Mouse (Mus musculus) cortical plate, adult 2 months (tissue): ENCODE measurements around the gene Mgst3. TPM values are rescaled to one million over a fixed set of nuclear protein-coding genes. Genes with fewer than 3 reads are reported as not detected.

ENCODE experiments used
- H3K27ac ChIP-seq: fragments of 200-500 bp; 2 replicates; pipeline ENCODE4 v1.5.1; 2012; ENCODE audit warnings: low read length, control low read depth, inconsistent platforms; ENCODE audit not compliant: insufficient read depth
- H3K4me1 ChIP-seq: fragments of 200-500 bp; 2 replicates; pipeline ENCODE4 v1.6.1; 2011; ENCODE audit warnings: low read length; ENCODE audit not compliant: control insufficient read depth, insufficient read depth
- H3K4me3 ChIP-seq: fragments of 200-500 bp; 2 replicates; pipeline ENCODE4 v1.5.1; 2011; ENCODE audit warnings: mild to moderate bottlenecking, low read length, control low read depth; ENCODE audit not compliant: insufficient read depth
- CTCF ChIP-seq: fragments of 200-500 bp; IDR thresholded peaks from 2 replicates; pipeline ENCODE4 v1.5.1; 2011; ENCODE audit warnings: mild to moderate bottlenecking, control low read depth, low read length; ENCODE audit not compliant: insufficient read depth; ENCODE audit errors: extremely low read depth
- POLR2A ChIP-seq: fragments of 200-500 bp; IDR thresholded peaks from 2 replicates; pipeline ENCODE4 v1.6.1; 2011; ENCODE audit warnings: mild to moderate bottlenecking, low read length, control low read depth; ENCODE audit not compliant: insufficient read depth; ENCODE audit errors: extremely low read depth
- polyA plus RNA-seq: library from polyadenylated mRNA; depleted of rRNA; stranded (reverse); fragments of >200 nt; gene quantifications from 2 replicates; pipeline ENCODE4 v1.2.3, GENCODE M21; 2012

Mgst3 gene
- polyA plus RNA-seq, 1 experiment: 231 TPM

DNA sequence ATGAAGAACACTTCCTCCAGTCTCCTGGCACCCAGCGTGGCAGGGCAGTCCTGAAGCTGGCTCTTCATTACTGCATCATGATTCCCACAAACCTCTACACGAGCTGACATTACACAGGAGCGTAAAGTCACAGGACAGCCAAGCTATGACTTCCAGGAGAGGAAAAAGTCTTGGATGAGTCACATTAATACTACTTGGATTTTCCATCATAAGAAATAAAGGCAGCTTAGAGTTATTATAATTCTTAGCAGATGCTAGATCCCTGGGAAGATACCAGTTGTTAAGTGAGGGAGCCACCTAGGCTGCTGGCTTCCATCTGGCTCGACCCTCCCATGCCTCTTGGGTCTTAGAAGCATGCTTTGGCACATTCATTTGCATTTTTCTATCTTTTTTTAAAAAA lies 3.3 kb downstream of the Mgst3 start:
- H3K27ac ChIP-seq: no peak overlapping the region
- H3K4me1 ChIP-seq: 0 out of 2 replicates have a peak, but pooled peaks cover 3% of the 10 kb centered on the region
- no peak for TF ChIP-seq POLR2A
- no peak for TF ChIP-seq CTCF
- no peak overlapping the region for H3K4me3 ChIP-seq

DNA sequence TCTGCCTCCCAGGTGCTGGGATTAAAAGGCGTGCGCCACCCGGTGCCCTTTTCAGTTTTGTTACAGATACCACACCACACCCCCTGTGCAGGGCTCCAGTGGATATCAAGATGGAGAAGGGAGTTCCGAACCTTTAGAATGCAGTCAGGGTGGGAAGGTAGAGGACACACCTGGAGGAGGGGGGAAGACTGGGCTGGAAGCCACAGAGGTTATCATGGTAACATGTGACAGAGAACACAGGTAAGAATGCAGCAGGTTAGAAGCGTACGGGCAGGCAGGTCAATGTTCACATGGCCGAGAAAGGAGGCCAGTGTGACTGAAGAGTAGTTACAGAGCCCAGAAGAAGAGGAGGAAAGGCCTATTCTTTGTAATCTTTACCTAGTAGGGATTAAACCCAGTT lies 4.1 kb downstream of the Mgst3 start:
- Histone ChIP-seq H3K4me1 (0 out of 2 replicates have a peak, but pooled peaks cover 3% of the 10 kb centered on the region), H3K27ac (no peak overlapping the region), H3K4me3 (no peak overlapping the region)
- TF ChIP-seq CTCF: no peak
- no peak for TF ChIP-seq POLR2A

DNA sequence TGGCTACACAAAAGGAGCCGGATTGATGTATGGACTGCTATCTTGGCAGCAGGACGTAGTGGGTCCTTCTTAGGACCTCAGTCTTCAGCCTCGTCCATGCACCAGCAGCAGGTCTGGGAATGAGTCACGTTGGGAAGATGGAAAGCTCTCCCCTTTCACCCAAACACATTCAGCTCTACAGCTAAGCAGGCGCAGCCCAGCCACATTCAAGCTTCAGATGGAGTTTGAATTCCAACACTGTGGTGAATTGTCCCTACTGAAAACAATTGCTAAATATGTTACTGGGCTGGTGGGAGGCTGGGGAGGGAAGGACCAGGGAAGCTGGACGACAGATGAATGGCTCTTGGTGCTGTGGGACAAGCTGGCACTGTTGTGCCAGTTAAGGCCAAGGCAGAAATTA lies 5.1 kb downstream of the Mgst3 start:
- TF ChIP-seq CTCF (no peak), POLR2A (no peak)
- H3K4me1 ChIP-seq: 0 out of 2 replicates have a peak, but pooled peaks cover 3% of the 10 kb centered on the region

DNA sequence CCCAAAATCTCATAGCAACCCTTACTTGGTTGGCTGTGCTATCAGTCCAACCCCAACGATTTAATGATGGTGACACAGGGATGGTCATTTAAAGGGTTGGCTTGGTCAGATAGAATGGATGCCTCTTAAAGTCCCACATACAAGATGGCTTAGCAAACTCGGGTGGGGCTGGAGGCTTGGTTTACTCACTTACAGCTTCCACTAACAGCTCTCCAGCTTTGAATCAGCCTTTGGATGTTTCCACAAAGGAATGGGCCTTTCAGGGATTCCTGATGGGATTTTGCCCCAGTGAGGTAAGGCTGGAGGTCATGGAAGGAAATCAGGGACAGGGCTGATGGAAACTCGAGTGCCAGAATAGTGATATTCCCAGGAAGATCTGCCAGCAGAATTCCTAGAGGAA lies 5.8 kb downstream of the Mgst3 start:
- Histone ChIP-seq H3K4me3 (no peak overlapping the region), H3K27ac (no peak overlapping the region), H3K4me1 (0 out of 2 replicates have a peak, but pooled peaks cover 3% of the 10 kb centered on the region)
- TF ChIP-seq CTCF (no peak), POLR2A (no peak)

More for the DNA sequence above, 5.1 kb downstream of the Mgst3 start:
- Histone ChIP-seq H3K4me3 (no peak overlapping the region), H3K27ac (no peak overlapping the region)

DNA sequence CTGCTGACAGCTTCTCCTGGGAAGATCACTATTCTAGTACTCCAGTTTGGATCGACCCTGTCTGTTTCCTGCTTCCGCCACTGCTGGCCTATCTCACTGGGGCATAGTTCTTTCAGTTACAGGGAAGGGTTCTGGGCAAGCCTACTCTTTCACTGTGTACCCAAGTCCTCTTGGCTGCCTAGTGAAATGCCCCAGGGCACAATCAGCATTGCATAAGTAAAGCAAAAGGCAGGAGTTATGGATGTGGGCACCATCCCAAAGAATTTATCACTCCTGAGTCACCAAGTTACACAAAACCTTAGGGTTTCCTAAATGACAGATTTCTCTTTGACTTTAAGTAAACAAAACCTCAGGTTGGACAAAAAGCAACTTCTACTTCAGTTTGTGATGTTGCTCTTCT lies 6.3 kb downstream of the Mgst3 start:
- Histone ChIP-seq H3K27ac (no peak overlapping the region), H3K4me3 (no peak overlapping the region), H3K4me1 (0 out of 2 replicates have a peak, but pooled peaks cover 3% of the 10 kb centered on the region)
- TF ChIP-seq CTCF (no peak), POLR2A (no peak)

DNA sequence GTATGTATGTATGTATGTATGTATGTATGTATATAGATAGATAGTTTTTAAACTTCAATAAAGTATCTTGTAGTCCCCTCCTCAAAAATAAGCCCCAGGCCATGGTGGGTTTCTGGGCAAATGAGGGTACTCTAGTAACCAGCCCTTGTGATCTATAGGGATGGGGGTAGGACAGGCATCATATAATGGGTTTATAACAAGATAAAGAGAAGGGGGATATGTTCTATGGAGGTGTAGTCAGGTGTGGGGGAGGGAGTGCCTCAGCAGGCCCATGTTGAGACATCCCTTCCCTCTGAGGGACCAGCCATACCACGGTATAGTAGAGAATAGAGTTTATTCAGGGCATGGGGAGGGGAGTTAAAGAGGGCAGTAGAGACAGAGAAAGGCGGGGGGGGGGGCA lies 7.2 kb downstream of the Mgst3 start:
- H3K4me3 ChIP-seq: no peak overlapping the region
- 0 out of 2 replicates have a peak, but pooled peaks cover 3% of the 10 kb centered on the region for H3K4me1 ChIP-seq
- H3K27ac ChIP-seq: no peak overlapping the region
- TF ChIP-seq CTCF: no peak
- TF ChIP-seq POLR2A: no peak

DNA sequence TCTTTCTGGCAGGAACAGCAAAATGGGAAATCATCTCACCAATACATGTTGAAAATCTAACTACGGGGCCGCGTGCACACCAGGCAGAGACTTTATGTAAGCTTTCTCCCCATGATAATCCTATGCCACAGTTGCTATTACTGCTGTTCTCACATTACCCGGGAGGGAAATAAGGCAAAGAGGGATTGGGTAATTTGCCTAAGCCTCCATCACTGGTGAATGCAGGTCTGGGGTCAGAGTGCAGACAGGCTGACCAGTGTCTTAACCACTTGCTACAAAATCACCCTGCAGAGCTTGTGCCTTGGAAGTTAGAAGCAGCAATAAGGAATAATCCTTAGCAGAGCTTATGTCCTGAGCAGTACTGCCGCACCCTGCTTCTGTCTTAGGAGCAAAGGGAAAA lies 8.0 kb downstream of the Mgst3 start:
- Histone ChIP-seq H3K4me3 (no peak overlapping the region), H3K27ac (no peak overlapping the region), H3K4me1 (0 out of 2 replicates have a peak, but pooled peaks cover 2% of the 10 kb centered on the region)
- TF ChIP-seq POLR2A (no peak), CTCF (no peak)

DNA sequence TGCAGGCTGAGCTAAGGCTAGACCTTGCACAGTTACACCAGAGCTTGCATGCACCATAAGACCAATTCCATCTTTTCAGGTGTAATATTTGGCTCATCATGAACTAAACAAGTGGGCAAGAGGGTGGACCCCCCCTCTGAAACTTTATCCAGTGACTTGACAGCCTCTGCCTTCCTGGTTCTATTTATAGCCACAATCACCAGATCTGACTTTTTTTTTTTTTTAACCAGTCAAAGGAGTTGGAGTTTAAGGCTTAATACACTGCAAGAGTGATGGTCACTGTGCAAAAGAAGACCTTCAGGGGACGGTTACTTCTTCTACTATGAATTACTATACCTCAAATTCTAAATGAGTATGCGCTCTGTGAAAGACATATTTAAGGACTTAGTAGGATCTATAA lies 8.4 kb downstream of the Mgst3 start:
- no peak for TF ChIP-seq CTCF
- no peak for TF ChIP-seq POLR2A
- Histone ChIP-seq H3K27ac (no peak overlapping the region), H3K4me3 (no peak overlapping the region), H3K4me1 (0 out of 2 replicates have a peak, but pooled peaks cover 2% of the 10 kb centered on the region)

DNA sequence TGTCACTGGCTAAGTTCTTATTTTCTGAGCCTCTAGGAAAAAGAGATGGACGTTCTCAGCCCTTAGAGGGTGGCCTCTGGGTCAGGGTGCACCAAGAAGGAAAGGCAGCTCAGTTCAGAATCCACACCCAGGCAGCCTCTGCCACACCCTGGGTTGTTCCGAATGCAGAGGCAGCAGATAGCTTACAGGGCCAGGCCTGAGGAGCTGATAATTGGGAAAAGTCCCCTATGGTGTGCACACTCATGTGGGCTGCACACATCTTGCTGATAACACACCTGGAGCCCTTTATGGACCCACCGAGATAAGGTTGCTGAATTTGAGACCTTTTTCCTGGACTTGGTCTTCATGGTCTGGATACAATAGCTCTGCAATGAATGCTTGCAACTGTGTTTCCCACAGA lies 9.5 kb downstream of the Mgst3 start:
- Histone ChIP-seq H3K4me3 (no peak overlapping the region), H3K27ac (no peak overlapping the region), H3K4me1 (0 out of 2 replicates have a peak, but pooled peaks cover 2% of the 10 kb centered on the region)
- TF ChIP-seq POLR2A (no peak), CTCF (no peak)

DNA sequence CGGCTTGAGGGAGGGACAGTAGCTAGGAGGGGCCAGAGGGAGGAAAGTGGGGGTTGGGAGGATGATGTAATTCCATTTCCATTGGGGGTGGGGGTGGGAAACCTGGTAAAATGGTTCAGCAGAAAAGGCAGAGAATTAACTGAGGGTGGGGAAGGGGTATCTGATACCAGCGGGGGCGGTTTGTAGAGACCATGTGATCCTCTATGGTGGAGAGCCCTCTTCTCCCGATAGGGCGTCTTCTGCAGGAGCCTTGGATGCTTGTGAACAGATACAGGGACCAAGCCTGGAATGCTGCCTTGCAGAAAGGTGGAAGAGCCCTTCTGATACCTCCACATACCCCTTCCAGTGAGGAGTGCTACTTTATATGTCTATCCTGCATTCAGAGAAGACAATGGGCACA lies 10.5 kb downstream of the Mgst3 start:
- 0 out of 2 replicates have a peak, but pooled peaks cover under 1% of the 10 kb centered on the region for H3K4me1 ChIP-seq
- H3K27ac ChIP-seq: no peak overlapping the region
- no peak overlapping the region for H3K4me3 ChIP-seq
- TF ChIP-seq POLR2A: no peak
- no peak for TF ChIP-seq CTCF
